Mouse (Mus musculus): ENCODE results near the gene Tspan2. TPM values are rescaled to one million over a fixed set of nuclear protein-coding genes. Genes with fewer than 3 reads are reported as not detected.

Gene Tspan2
- polyA plus RNA-seq, 1 experiment from 2014 or later, result 5.9 TPM

- H3K4me3 ChIP-seq, result no peak overlapping the region
- no peak for DNase-seq (ENCODE audit: low spot score)
- peaks cover 27% of the 10 kb centered on the region for H3K4me1 ChIP-seq
- H3K27me3 ChIP-seq (ENCODE audit: low read depth, poor library complexity, severe bottlenecking), result 0 out of 2 replicates have a peak, but pooled peaks cover 6% of the 10 kb centered on the region
- H3K27ac ChIP-seq, result no peak overlapping the region
- WGBS, result 74% methylated on average over 6 of the region's 6 CpGs
- no peaks in the 10 kb centered on the region for H3K9me3 ChIP-seq (replicated peaks)
- H3K36me3 ChIP-seq, result no peaks in the 10 kb centered on the region
Observed at GRCm38 (mm10) chr3:102737106-102737505, 2.8 kb downstream of the Tspan2 start.

DNA sequence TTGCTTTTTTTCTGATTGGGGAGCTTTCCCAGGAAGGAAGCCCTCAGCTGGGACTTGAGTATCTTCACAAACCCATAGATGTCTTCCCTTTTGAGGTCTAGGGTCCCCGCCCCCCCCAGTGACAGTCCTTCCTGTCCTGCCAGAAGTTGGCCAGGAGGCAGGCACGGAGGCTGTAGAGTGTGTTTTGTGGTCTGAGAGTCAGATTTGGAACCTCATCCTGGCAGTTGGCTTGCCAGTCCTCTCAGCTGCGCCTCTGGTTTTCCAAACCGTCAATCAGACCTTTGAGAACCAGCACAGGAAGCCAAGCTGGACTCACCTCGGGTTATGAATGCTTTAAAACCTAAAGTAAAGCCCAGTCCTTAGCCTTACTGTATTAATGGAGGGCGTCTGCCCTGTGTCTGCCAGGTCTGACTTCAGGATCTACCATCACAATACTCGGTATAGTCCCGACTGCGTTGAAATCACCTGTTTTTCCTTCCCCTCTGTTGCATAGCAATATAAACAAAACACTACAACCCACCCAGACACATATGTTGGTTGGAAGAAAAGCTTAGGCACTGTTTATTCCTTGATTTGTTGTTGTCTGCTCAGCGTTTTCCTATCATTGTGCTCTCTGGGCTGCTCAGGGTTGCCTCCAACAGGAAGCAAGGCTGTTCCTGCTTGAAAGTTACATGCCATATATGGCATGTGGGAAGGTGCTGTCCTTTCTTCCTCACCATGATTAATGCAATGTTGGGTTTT lies 4.0 kb downstream of the Tspan2 start:
- no peaks in the 10 kb centered on the region for H3K9me3 ChIP-seq (replicated peaks)
- 0 out of 2 replicates have a peak, but pooled peaks cover 6% of the 10 kb centered on the region for H3K27me3 ChIP-seq (ENCODE audit: low read depth, poor library complexity, severe bottlenecking)
- DNase-seq (ENCODE audit: low spot score), result no peak
- no peak overlapping the region for H3K4me3 ChIP-seq
- H3K4me1 ChIP-seq, result peaks cover 27% of the 10 kb centered on the region
- no peak overlapping the region for H3K27ac ChIP-seq
- H3K36me3 ChIP-seq, result no peaks in the 10 kb centered on the region
- WGBS, result 80% methylated on average over 10 of the region's 10 CpGs

- H3K4me3 ChIP-seq, result no peak overlapping the region
- no peak overlapping the region for H3K27ac ChIP-seq
- DNase-seq (ENCODE audit: low spot score), result no peak
- no peaks in the 10 kb centered on the region for H3K9me3 ChIP-seq (replicated peaks)
- WGBS, result 86% methylated on average over 6 of the region's 6 CpGs
- 0 out of 2 replicates have a peak, but pooled peaks cover 6% of the 10 kb centered on the region for H3K27me3 ChIP-seq (ENCODE audit: low read depth, poor library complexity, severe bottlenecking)
- peaks cover 25% of the 10 kb centered on the region for H3K4me1 ChIP-seq
- H3K36me3 ChIP-seq, result no peaks in the 10 kb centered on the region
Observed at GRCm38 (mm10) chr3:102738926-102739325, 4.6 kb downstream of the Tspan2 start.

DNA sequence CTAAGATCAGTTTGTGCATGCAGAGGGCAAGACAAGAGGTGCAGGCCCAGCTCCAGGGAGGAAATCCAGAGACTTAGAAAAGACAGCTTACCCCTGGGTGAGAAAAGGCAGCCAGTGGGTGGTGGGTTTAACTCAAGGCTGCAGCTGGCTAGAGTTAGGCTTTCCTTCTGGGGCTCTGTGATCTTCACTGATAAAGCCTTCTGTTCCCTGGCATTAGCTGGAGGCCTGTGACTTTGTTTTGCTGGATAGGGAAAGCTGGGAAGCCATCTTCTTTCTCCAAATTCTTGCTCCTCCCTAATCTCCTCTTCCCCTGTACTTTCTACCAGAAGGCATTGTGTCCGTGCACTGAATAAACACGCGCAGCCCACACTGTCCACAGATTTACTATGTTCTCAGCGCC lies 8.4 kb downstream of the Tspan2 start:
- H3K9me3 ChIP-seq (replicated peaks), result no peaks in the 10 kb centered on the region
- peaks cover 12% of the 10 kb centered on the region for H3K4me1 ChIP-seq
- no peaks in the 10 kb centered on the region for H3K36me3 ChIP-seq
- no peak overlapping the region for H3K27ac ChIP-seq
- no peaks in the 10 kb centered on the region for H3K27me3 ChIP-seq (ENCODE audit: low read depth, poor library complexity, severe bottlenecking)
- WGBS, result 88% methylated on average over 4 of the region's 4 CpGs
- no peak overlapping the region for H3K4me3 ChIP-seq
- DNase-seq (ENCODE audit: low spot score), result no peak

DNA sequence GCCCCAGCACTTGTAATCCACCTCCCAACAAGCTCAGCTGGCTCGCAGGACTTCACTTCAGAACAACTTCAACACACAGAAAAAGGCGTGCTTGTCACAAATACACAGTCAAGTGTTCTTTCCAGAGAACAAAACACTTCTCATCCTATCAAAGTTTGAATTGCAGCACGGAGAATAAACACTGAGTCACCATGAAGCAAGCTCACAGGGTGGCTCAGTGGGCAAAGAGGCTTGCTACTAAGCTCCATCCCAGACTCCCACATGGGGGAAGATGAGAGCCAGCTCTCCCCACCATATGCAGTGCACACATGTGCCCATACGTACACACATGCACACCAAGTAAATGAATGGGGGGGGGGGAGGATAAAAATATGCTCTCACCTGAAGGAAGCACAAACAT lies 8.9 kb downstream of the Tspan2 start:
- H3K27me3 ChIP-seq (ENCODE audit: low read depth, poor library complexity, severe bottlenecking), result no peaks in the 10 kb centered on the region
- H3K9me3 ChIP-seq (replicated peaks), result no peaks in the 10 kb centered on the region
- no peak for DNase-seq (ENCODE audit: low spot score)
- H3K4me1 ChIP-seq, result peaks cover 11% of the 10 kb centered on the region
- WGBS, result 84% methylated on average over 4 of the region's 4 CpGs
- H3K27ac ChIP-seq, result no peak overlapping the region
- no peak overlapping the region for H3K4me3 ChIP-seq
- no peaks in the 10 kb centered on the region for H3K36me3 ChIP-seq

DNA sequence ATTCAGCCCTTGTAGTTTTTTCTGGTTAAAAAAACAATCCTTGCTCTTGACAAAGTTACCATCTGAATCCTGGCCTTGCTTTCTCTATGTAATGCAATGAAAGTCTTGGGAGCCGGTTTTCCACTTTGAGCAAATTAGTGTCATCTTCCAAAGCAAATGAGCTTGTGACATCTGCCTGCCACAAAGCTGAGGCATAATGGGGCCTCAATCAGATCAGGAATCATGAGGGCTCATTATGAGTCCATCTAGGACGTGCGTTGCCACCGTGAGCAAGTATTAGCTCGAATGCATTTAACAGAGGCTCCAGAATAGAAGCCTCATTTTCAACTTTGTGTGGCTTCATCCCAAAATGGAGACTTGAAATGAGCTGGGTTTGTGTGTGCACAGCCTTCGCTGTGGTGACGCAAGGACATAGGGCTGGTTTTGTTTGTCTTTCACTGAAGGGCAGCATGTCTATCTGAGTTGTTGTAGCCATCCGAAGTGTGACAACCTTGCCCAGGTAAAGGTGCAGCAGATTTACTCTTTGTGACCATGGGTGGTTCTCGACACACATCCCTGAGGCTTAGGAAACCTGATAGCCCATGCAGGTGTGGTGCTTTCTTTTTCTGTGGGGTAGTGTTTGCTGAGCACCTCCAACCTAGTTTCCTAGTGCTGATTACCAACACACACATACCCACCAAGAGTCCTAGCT lies 9.6 kb downstream of the Tspan2 start:
- no peak for DNase-seq (ENCODE audit: low spot score)
- Histone ChIP-seq H3K27me3 (ENCODE audit: low read depth, poor library complexity, severe bottlenecking) (no peaks in the 10 kb centered on the region), H3K4me1 (peaks cover 5% of the 10 kb centered on the region), H3K9me3 (replicated peaks) (no peaks in the 10 kb centered on the region), H3K27ac (no peak overlapping the region), H3K4me3 (no peak overlapping the region), H3K36me3 (no peaks in the 10 kb centered on the region)
- 89% methylated on average over 9 of the region's 9 CpGs for WGBS

- H3K27me3 ChIP-seq (ENCODE audit: low read depth, poor library complexity, severe bottlenecking), result no peaks in the 10 kb centered on the region
- no peak overlapping the region for H3K4me3 ChIP-seq
- no peaks in the 10 kb centered on the region for H3K9me3 ChIP-seq (replicated peaks)
- 61% methylated on average over 5 of the region's 5 CpGs for WGBS
- no peaks in the 10 kb centered on the region for H3K36me3 ChIP-seq
- H3K27ac ChIP-seq, result no peak overlapping the region
- DNase-seq (ENCODE audit: low spot score), result no peak
- peaks cover 5% of the 10 kb centered on the region for H3K4me1 ChIP-seq
Observed at GRCm38 (mm10) chr3:102744657-102745056, 10.3 kb downstream of the Tspan2 start.

DNA sequence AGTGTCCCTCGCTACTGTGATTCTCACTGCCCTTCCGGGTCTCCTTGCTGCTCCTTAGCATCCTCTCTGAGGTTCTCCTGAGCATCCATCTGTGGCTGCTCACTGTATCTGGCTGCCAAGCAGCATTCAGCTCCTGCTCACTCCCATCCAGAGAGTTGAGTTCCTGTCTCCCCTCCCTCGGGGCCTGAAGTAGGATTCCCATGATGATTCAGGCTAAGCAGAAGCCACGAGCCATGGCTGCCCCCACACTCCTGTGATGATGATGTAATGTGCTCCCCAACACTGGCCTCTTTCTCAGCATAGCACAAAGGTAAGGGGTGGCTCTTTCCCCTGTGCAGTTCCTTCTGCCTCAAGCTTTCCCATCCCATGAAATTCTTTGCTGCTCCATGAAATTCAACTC lies 11.8 kb downstream of the Tspan2 start:
- no peak for DNase-seq (ENCODE audit: low spot score)
- Histone ChIP-seq H3K4me3 (no peak overlapping the region), H3K27ac (no peak overlapping the region), H3K27me3 (ENCODE audit: low read depth, poor library complexity, severe bottlenecking) (no peaks in the 10 kb centered on the region), H3K9me3 (replicated peaks) (no peaks in the 10 kb centered on the region), H3K4me1 (peaks cover 5% of the 10 kb centered on the region), H3K36me3 (no peaks in the 10 kb centered on the region)
- WGBS, result 92% methylated on average over 4 of the region's 4 CpGs

DNA sequence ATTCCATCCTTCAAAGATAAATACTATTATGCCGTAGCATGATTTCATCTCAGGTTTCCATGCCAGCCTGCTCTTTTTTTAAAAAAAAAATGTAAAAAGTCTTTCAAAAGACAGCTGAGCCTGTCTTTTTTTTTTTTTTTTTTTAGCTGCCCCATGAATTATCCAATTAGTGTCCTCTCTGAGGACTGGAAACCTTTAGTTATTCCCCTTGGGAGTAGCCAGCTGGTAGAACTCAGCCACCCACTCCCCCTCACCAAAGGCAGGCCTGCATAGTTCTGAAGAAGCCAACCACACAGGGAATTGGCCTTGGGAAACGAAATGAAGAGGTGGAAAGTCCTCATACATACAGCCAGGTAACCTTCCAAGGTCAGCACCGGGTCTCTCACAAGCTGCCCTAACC lies 13.7 kb downstream of the Tspan2 start:
- Histone ChIP-seq H3K36me3 (0 out of 2 replicates have a peak, but pooled peaks cover 3% of the 10 kb centered on the region), H3K27me3 (ENCODE audit: low read depth, poor library complexity, severe bottlenecking) (no peaks in the 10 kb centered on the region), H3K4me3 (no peak overlapping the region), H3K9me3 (replicated peaks) (no peaks in the 10 kb centered on the region), H3K4me1 (peaks cover 5% of the 10 kb centered on the region), H3K27ac (no peak overlapping the region)
- no peak for DNase-seq (ENCODE audit: low spot score)
- WGBS, result 77% methylated on average over 3 of the region's 3 CpGs

DNA sequence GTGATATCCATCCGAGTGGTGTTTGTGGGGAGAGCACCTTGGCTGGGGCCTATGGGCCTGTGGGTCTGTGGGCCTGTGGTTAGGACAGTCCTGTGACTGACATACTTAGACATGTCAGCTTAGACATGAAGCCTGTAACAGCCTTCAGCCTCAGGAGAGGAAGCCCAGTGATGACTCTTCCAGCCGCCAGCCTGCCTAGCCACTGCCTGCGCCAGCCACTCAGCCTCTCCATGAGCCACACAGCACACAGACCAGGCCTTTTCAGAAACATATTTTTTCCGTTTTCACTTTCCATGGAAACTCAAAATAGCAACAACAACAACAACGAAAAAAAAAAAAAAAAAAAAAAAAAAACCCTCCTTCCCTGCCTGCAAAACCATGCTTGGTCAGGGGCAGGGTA lies 14.4 kb downstream of the Tspan2 start:
- no peak overlapping the region for H3K4me3 ChIP-seq
- DNase-seq (ENCODE audit: low spot score), result no peak
- WGBS, result 90% methylated on average over 5 of the region's 5 CpGs
- H3K9me3 ChIP-seq (replicated peaks), result no peaks in the 10 kb centered on the region
- H3K27me3 ChIP-seq (ENCODE audit: low read depth, poor library complexity, severe bottlenecking), result no peaks in the 10 kb centered on the region
- peaks cover 5% of the 10 kb centered on the region for H3K4me1 ChIP-seq
- H3K27ac ChIP-seq, result no peak overlapping the region
- H3K36me3 ChIP-seq, result 0 out of 2 replicates have a peak, but pooled peaks cover 4% of the 10 kb centered on the region

GRCm38 (mm10) chr3:102751136-102751535 lies 16.8 kb downstream of the Tspan2 start:
- H3K27me3 ChIP-seq (ENCODE audit: low read depth, poor library complexity, severe bottlenecking), result no peaks in the 10 kb centered on the region

DNA sequence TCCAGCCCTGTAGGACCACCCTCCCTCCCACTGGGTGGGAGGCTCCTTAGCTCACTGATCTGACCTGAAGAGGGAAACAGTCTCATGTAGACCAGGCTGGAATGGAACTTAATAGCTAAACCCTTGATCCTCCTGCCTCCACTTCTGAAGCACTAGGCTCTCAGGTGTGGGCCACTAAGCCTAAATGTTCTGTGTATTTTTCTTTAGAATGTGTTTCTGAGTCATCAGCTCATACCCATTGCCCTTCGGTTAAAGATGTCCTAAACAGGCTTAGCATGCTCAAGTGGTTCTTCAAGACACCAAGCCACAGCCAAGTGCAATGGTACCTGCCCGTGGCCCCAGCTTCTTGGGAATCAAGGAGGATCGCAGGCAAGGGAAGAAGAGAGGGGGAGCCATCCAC lies 17.2 kb downstream of the Tspan2 start:
- no peaks in the 10 kb centered on the region for H3K4me1 ChIP-seq
- DNase-seq (ENCODE audit: low spot score), result no peak
- no peak overlapping the region for H3K4me3 ChIP-seq
- H3K27ac ChIP-seq, result no peak overlapping the region
- H3K9me3 ChIP-seq (replicated peaks), result no peaks in the 10 kb centered on the region
- H3K36me3 ChIP-seq, result 0 out of 2 replicates have a peak, but pooled peaks cover 4% of the 10 kb centered on the region
- no peaks in the 10 kb centered on the region for H3K27me3 ChIP-seq (ENCODE audit: low read depth, poor library complexity, severe bottlenecking)
- 93% methylated on average over 3 of the region's 3 CpGs for WGBS

More at GRCm38 (mm10) chr3:102751136-102751535, 16.8 kb downstream of the Tspan2 start:
- 94% methylated on average over 5 of the region's 5 CpGs for WGBS
- no peak for DNase-seq (ENCODE audit: low spot score)
- H3K9me3 ChIP-seq (replicated peaks), result no peaks in the 10 kb centered on the region
- no peak overlapping the region for H3K4me3 ChIP-seq
- H3K36me3 ChIP-seq, result 0 out of 2 replicates have a peak, but pooled peaks cover 4% of the 10 kb centered on the region
- no peak overlapping the region for H3K27ac ChIP-seq
- no peaks in the 10 kb centered on the region for H3K4me1 ChIP-seq

- Histone ChIP-seq H3K36me3 (0 out of 2 replicates have a peak, but pooled peaks cover 4% of the 10 kb centered on the region), H3K27ac (no peak overlapping the region), H3K4me1 (no peaks in the 10 kb centered on the region), H3K27me3 (ENCODE audit: low read depth, poor library complexity, severe bottlenecking) (no peaks in the 10 kb centered on the region), H3K9me3 (replicated peaks) (no peaks in the 10 kb centered on the region), H3K4me3 (no peak overlapping the region)
- DNase-seq (ENCODE audit: low spot score), result no peak
- 92% methylated on average over 4 of the region's 4 CpGs for WGBS
Observed at GRCm38 (mm10) chr3:102752053-102752452, 17.7 kb downstream of the Tspan2 start.

All from limb, embryonic 10.5 days (tissue).